Mouse (Mus musculus): Measurements from ENCODE around the gene Sucnr1.
"Not testable (repeated sequence)": the region's sequence is repeated elsewhere in the genome, so short reads cannot be mapped to it uniquely, and the experiment has no call there.

Gene Sucnr1

GRCm38 (mm10) chr3:60081648-60082047, at the start of gene Sucnr1:
TSS of gene Sucnr1 (plus strand) at chr3:60081869.
- DNase-seq, result no peak

DNA sequence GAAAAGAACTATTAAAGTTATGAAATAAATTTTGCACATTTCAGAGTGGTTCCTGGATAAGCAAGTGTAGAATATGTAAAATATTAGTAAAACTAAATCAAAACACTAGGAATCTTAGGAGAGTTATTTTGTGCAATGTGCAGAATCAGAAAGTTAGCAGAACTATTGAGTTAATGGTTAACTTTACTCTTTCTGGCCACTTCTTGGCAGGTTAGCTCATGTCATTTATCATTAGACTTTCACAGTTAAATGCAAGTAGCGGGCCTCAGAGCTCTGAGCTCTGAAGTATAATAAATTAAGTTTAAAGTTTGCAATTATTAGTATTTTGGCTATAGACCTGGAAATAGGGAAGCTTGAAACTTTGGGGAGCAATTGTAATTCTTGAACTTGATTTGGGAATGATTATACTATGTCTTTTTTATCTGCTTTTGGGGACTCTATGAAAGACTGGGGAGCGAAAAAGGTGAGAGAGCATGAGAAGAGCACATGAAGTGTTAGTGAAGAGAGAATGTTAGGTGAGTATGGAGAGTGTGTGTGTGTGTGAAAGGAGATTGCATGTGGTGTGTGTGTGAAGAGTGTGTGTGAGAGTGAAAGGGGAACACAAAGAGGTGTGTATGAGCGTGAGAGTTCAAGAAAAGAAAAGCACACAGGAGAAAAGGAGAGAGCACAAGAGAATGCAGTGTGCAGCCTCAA, 35.3 kb upstream of the Sucnr1 start:
- no peak for DNase-seq

GRCm38 (mm10) chr3:60053231-60053927, 28.3 kb upstream of the Sucnr1 start:
- DNase-seq, result no peak

DNA sequence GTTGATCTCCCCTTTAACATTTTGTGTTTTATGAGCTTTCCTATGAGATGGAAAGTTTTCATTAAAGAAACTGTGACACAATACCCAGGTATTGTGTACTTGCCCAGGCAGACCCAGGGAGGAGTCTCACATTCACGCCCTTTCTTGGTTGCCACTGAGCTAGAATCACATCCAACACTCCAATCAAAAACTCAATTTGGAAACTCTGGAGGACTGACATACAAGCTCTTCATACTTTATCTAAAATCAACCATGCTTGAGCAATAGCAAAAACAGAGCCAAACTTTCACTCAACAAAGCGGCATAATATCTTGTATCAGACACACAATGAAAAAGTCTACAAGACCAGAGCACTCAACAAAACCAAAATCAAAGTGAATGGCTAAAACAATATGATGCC, 27.7 kb upstream of the Sucnr1 start:
- DNase-seq, result no peak

GRCm38 (mm10) chr3:60056451-60056850, 25.2 kb upstream of the Sucnr1 start:
- DNase-seq, result no peak

- DNase-seq, result no peak
Observed at GRCm38 (mm10) chr3:60057070-60057808, 24.4 kb upstream of the Sucnr1 start.

DNA sequence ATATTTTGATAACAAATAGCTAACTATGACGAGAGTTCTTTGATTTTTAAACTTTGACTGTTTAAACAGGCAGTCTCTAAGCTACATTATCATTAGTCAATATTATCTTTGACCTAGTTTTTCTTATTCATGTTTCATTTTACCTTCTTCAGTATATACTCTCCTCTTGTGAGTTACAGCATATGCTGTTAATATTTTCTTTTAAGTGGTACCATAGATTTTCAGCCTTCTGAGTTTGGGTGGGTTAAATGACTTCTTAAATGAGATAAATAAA, 23.9 kb upstream of the Sucnr1 start:
- DNase-seq, result no peak

DNA sequence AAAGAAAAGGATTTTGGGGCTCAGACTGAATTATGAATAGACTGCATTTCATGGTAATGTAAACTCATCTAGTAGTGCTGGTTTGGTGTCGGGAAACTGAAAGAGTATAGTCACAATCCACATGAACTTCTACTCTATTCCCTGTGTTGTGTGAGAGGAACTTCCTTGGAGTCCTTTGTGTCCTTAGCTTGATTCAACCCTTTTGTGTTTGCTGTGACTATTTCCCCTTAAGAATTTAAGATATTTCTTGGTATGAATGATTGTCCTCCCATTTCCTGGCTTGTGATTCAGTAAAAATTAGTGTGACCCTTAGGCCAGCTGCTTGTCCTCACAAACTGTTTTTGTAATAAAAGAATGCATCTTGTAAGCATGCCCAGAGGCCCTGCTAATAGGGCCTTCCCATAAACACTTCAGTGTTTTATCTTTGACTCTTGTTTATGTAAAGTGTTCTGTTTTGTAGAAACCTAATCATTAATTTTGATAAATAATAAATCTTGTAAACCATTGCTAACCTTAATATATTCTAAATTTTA, 2.7 kb upstream of the Sucnr1 start:
- no peak for DNase-seq

GRCm38 (mm10) chr3:60080572-60080971, 1.1 kb upstream of the Sucnr1 start:
- DNase-seq, result peak; percentile 43

DNA sequence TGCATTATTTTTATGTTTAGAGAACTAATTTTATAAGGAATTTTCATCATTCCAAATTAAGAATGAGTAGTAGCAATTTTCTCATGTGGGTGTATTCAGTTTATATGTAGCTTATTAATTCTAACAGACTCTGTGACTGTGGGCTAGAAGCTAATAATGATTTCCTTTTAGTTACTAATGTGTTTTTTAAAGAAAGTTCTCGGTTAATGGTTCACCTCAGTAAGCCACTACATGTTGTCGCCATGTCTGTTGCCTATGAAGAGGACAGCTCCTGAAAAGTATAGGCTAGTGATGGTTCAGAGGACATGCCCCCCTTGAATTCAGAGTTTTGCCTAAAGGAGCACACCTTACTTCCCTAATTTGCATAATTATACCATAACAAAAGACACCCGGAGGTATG, 1.1 kb downstream of the Sucnr1 start:
- DNase-seq, result no peak

GRCm38 (mm10) chr3:60085729-60086128, 4.1 kb downstream of the Sucnr1 start:
- DNase-seq, result no peak

- no peak for DNase-seq
Observed at GRCm38 (mm10) chr3:60091321-60091720, 9.7 kb downstream of the Sucnr1 start.

GRCm38 (mm10) chr3:60094386-60095156, 12.9 kb downstream of the Sucnr1 start:
- no peak for DNase-seq

GRCm38 (mm10) chr3:60096941-60097340, 15.3 kb downstream of the Sucnr1 start:
- no peak for DNase-seq

DNA sequence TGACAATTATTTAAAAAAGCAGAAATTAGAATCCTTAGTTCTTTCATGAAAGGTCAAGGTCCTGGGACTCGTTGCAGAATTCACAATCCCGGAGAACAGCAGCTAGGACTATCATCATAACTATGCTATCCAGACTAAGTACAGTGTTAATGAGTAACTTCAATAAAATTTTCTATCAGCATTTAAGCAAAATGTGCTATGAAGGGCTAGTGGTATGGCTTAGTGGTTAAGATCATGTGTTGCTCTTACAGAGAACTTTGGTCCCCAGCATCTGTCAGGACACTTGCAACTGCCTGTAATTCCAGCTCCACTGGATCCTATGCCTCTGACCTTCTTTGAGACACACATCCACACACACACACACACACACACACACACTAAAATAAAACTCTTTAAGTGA, 15.8 kb downstream of the Sucnr1 start:
- no peak for DNase-seq

- no peak for DNase-seq
Observed at GRCm38 (mm10) chr3:60098521-60098920, 16.9 kb downstream of the Sucnr1 start.

DNA sequence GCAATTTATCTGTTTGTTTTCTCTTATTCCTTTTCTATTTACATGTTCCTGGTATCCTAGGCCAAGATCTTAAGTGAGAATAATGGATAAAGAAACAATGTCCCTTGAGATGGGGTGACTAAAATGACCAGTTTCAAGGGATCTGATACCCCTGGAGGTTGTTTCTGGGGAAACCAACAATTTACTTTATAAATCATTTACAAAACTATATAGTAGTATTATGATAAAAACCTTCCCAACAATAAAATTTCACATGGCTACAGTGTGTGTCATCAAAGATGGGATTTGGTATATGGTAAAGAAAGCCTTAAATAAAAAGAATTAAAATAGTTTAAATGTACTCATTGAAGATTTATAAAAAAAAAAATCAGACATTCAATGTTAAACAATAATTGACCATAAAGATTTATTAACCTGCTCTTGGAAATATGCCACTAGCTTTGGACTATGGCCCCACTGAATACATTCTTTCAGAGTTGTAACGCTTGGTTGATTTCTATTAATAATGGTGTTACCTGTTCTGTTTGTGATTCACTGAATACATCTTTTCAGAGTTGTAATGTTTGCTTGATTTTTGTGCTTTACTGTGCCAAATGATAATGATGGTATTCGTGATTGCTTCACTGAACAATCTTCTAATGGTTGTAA, 22.9 kb downstream of the Sucnr1 start:
- no peak for DNase-seq

DNA sequence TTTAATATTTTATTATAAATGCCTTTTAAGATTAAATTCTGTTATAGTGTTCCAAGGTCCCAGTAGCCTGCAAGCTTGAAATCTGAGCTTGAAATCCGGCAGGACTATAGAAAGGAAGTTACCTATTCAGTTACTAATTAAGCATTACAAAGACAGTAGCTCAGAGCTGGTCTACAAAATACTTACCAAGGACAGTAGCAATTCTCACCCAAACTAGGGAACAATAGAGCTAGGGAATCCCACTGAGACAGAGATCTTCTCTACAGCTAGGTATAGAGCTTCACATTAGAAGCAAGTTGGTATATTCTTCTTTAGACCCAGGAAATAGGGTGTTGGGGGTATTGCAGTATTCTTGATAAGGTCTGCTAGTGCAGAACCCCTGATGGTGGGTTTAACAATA, 24.8 kb downstream of the Sucnr1 start:
- DNase-seq, result not testable (repeated sequence)

GRCm38 (mm10) chr3:60107736-60108135, 26.1 kb downstream of the Sucnr1 start:
- DNase-seq, result no peak

DNA sequence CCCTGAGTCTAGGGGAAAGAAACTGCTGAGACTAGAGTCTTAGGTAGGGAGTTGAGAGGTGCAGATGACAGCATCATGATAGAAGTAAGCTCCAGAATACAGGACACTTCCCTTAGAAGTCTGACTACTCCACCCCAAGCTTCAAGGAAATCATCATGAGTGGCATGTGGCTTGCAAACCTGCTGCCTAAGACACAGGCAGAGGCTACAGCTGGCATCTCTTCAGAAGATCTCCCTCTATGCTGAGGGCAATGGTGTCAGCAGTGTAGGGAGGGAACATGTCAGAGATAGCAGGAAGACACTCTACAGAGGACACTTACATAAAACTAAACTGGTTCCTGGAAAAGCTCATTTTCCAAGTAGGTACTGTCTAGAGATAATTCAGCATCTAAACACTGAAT, 27.1 kb downstream of the Sucnr1 start:
- no peak for DNase-seq

DNA sequence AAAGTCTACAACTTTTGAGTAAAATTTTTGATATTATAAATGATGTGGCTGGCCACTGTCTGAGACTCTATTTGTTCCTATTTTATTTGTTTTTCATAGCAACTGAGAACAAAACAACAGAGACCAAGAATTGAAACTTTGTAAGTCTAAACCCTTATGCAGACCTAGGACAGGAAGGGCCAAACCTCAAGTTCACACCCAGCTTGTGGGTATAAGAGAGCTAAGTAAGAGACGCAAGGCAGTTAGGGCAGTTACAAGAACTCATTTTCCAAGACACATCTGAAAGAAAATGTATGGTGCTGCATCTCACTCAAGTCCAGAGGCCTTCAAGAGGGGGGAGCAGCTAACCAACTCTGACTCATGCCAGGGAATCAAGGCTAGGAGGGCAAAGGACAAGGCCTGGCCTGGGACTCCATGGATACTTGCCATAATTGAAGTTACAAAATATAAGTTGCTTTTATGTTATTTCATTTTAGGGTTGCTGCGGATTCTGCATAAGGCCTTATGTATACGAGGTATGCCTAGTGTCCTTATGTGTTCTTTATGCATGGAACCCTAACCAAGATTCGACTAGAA, 29.6 kb downstream of the Sucnr1 start:
- DNase-seq, result no peak

Data from layer of hippocampus, adult 9-11 months (tissue).